Mouse (Mus musculus) bone marrow, adult 2 months (tissue): ENCODE measurements at regions not wholly inside any gene's neighbourhood (a gene's known extent, or its start where the extent isn't known, plus 50 kb on each side); places are given as distances from the start of the nearest gene placed in this dataset.

Source experiments
- CTCF ChIP-seq: fragments of 200-500 bp; IDR thresholded peaks from 2 replicates; pipeline ENCODE4 v1.5.1; 2011; ENCODE audit warnings: low read length, control low read depth; ENCODE audit not compliant: control insufficient read depth, insufficient read depth
- POLR2A ChIP-seq: fragments of 200-500 bp; IDR thresholded peaks from 2 replicates; pipeline ENCODE4 v1.6.1; 2011; ENCODE audit warnings: low read depth, mild to moderate bottlenecking, control low read depth, low read length, borderline replicate concordance; ENCODE audit not compliant: control insufficient read depth

DNA sequence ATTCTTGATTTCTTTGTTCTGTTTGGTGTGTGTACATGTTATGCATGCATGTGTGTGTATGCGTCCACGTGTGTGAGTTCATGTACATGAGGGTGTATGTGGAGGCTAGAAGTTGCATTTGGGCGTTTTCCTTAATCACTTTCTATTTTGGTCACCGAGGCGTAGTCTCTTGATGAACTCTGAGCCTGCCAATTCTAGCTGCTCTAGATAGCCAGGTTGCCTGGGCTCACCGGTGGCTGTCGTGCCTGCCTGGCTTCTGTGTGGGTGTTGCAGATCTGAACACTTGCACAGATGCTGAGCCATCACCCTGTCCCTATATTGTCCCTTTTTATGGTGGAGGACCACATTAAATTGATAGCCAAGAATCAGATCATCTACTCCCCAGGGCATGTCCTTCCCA lies 62.7 kb upstream of the Laptm4a start:
- TF ChIP-seq CTCF (no peak), POLR2A (no peak)
